Mouse (Mus musculus): Measurements from ENCODE around the gene Cep89. TPM values are rescaled to one million over a fixed set of nuclear protein-coding genes. Genes with fewer than 3 reads are reported as not detected.

Cep89 gene
- total RNA-seq (2021): 10 to 100 TPM; 18.2 to 23.3 TPM

GRCm38 (mm10) chr7:35396542-35397168 lies at the start of gene Cep89, which contains the start of gene Faap24:
Gene Cep89, plus strand, starts transcription at chr7:35397035.
Gene Faap24, minus strand, starts transcription at chr7:35396836.
- DNase-seq (ENCODE audit: low spot score in 2 of 2): peak; percentile 95 to 100
- intact Hi-C loops (cut with DNase I): loop anchor here (2.0 to 5.0 kb wide), 2 partner anchors 64 to 79 kb away; partner anchors contain the start of gene Gpatch1

- DNase-seq (ENCODE audit: low spot score in 2 of 2): no peak
- intact Hi-C loops (cut with DNase I): no loop called here
These were observed 48.7 kb upstream of the Cep89 start for GRCm38 (mm10) chr7:35347918-35348700.

- DNase-seq (ENCODE audit: low spot score in 2 of 2): no peak
- intact Hi-C loops (cut with DNase I): no loop called here
These were observed 47.8 kb upstream of the Cep89 start for GRCm38 (mm10) chr7:35349022-35349421.

- intact Hi-C loops (cut with DNase I): no loop called here
- no peak for DNase-seq (ENCODE audit: low spot score in 2 of 2)
These were observed 46.8 kb upstream of the Cep89 start for GRCm38 (mm10) chr7:35349886-35350684.

- intact Hi-C loops (cut with DNase I): no loop called here
These were observed 45.7 kb upstream of the Cep89 start for GRCm38 (mm10) chr7:35351155-35351554.

GRCm38 (mm10) chr7:35353306-35353705 lies 43.5 kb upstream of the Cep89 start:
- intact Hi-C loops (cut with DNase I): no loop called here
- no peak for DNase-seq (ENCODE audit: low spot score in 2 of 2)

More at GRCm38 (mm10) chr7:35351155-35351554, 45.7 kb upstream of the Cep89 start:
- DNase-seq (ENCODE audit: low spot score in 2 of 2): no peak

GRCm38 (mm10) chr7:35355303-35355872 lies 41.4 kb upstream of the Cep89 start:
- no peak for DNase-seq (ENCODE audit: low spot score in 2 of 2)
- intact Hi-C loops (cut with DNase I): no loop called here

- no peak for DNase-seq (ENCODE audit: low spot score in 2 of 2)
- intact Hi-C loops (cut with DNase I): no loop called here
These were observed 39.2 kb upstream of the Cep89 start for GRCm38 (mm10) chr7:35357621-35358020.

GRCm38 (mm10) chr7:35362253-35362652 lies 34.6 kb upstream of the Cep89 start:
- DNase-seq (ENCODE audit: low spot score in 2 of 2): no peak
- intact Hi-C loops (cut with DNase I): no loop called here

- no peak for DNase-seq (ENCODE audit: low spot score in 2 of 2)
- intact Hi-C loops (cut with DNase I): no loop called here
These were observed 34.0 kb upstream of the Cep89 start for GRCm38 (mm10) chr7:35362868-35363267.

GRCm38 (mm10) chr7:35365161-35365910 lies 31.5 kb upstream of the Cep89 start:
- intact Hi-C loops (cut with DNase I): no loop called here
- DNase-seq (ENCODE audit: low spot score in 2 of 2): no peak

- no peak for DNase-seq (ENCODE audit: low spot score in 2 of 2)
- intact Hi-C loops (cut with DNase I): no loop called here
These were observed 25.7 kb upstream of the Cep89 start for GRCm38 (mm10) chr7:35371096-35371495.

GRCm38 (mm10) chr7:35372483-35373017 lies 24.3 kb upstream of the Cep89 start:
- intact Hi-C loops (cut with DNase I): no loop called here
- DNase-seq (ENCODE audit: low spot score in 2 of 2): no peak

- intact Hi-C loops (cut with DNase I): no loop called here
- no peak for DNase-seq (ENCODE audit: low spot score in 2 of 2)
These were observed 23.5 kb upstream of the Cep89 start for GRCm38 (mm10) chr7:35373146-35373989.

GRCm38 (mm10) chr7:35374265-35374664 lies 22.6 kb upstream of the Cep89 start:
- no peak for DNase-seq (ENCODE audit: low spot score in 2 of 2)
- intact Hi-C loops (cut with DNase I): no loop called here

- intact Hi-C loops (cut with DNase I): no loop called here
- no peak for DNase-seq (ENCODE audit: low spot score in 2 of 2)
These were observed 20.2 kb upstream of the Cep89 start for GRCm38 (mm10) chr7:35376623-35377022.

GRCm38 (mm10) chr7:35379492-35380119 lies 17.2 kb upstream of the Cep89 start:
- no peak for DNase-seq (ENCODE audit: low spot score in 2 of 2)
- intact Hi-C loops (cut with DNase I): no loop called here

GRCm38 (mm10) chr7:35380351-35380750 lies 16.5 kb upstream of the Cep89 start:
- intact Hi-C loops (cut with DNase I): no loop called here
- DNase-seq (ENCODE audit: low spot score in 2 of 2): no peak

Data from left cerebral cortex, postnatal 25 days (tissue).